8 mouse cellular contexts compared by ENCODE assay signal in the genomic region with DNA sequence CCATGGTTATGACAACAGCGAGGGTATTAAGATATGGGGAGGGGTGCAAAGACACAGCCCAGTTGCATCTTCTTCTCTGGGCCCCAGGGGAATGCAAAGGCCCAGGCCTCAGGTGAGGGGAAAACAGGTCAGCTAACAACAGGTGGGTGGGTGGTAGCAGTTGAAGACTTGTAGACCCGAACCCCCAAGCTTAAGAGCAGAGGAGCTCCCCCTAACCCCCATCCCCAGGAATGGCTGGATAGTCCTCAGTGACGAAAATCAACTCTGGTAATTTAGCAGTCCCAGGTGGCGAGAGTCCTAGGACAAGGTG. TPM values are rescaled to one million over a fixed set of nuclear protein-coding genes. Genes with fewer than 3 reads are reported as not detected.
DNase-seq lines count a peak whose midpoint lies in the region; ATAC-seq and TF ChIP-seq lines count a peak whose summit lies in the region.

No protein-coding gene starts in this region.

- no peaks in the 10 kb centered on the region for H3K9me3 ChIP-seq in kidney, embryonic 14.5 days (ENCODE audit: control insufficient read depth, low read length)
- H3K9me3 ChIP-seq in forebrain, embryonic 10.5 days, result no peaks in the 10 kb centered on the region
- H3K9me3 ChIP-seq in intestine, embryonic 14.5 days (ENCODE audit: control insufficient read depth, low read length), result no peaks in the 10 kb centered on the region
- no peaks in the 10 kb centered on the region for H3K9me3 ChIP-seq in midbrain, postnatal 0 days (ENCODE audit: low read length)

- peak overlapping the region; percentile 79 for H3K4me2 ChIP-seq in kidney, embryonic 14.5 days (replicated peaks; ENCODE audit: low read depth, low read length)
- peak overlapping the region; percentile 60 for H3K4me2 ChIP-seq in intestine, embryonic 14.5 days (ENCODE audit: low read length)
- H3K4me2 ChIP-seq in midbrain, postnatal 0 days (ENCODE audit: low read depth, low read length, poor library complexity, severe bottlenecking), result peak overlapping the region; percentile 54

- TF ChIP-seq CTCF in midbrain, postnatal 0 days (IDR thresholded peaks at IDR 0.05), result no peak

- intact Hi-C loops in left cerebral cortex, postnatal 36 days (cut with DNase I), result loop anchor here (5.0 to 10.0 kb wide), 2 partner anchors 36 to 1016 kb away; no protein-coding TSS in a partner anchor

- no peaks in the 10 kb centered on the region for H3K36me3 ChIP-seq in kidney, embryonic 14.5 days (ENCODE audit: control insufficient read depth, insufficient read depth, low read length)
- H3K36me3 ChIP-seq in forebrain, embryonic 10.5 days (replicated peaks), result no peaks in the 10 kb centered on the region
- no peaks in the 10 kb centered on the region for H3K36me3 ChIP-seq in intestine, embryonic 14.5 days (ENCODE audit: control insufficient read depth, insufficient read depth, low read length)
- no peaks in the 10 kb centered on the region for H3K36me3 ChIP-seq in midbrain, postnatal 0 days (ENCODE audit: insufficient read depth, low read length)

- H3K4me1 ChIP-seq in kidney, embryonic 14.5 days (ENCODE audit: control insufficient read depth, insufficient read depth, low read length), result peaks cover 14% of the 10 kb centered on the region
- peaks cover 72% of the 10 kb centered on the region for H3K4me1 ChIP-seq in forebrain, embryonic 10.5 days
- H3K4me1 ChIP-seq in intestine, embryonic 14.5 days (replicated peaks; ENCODE audit: control insufficient read depth, insufficient read depth, low read length), result peaks cover 9% of the 10 kb centered on the region; the same call in 1 of the 2 replicates
- no peaks in the 10 kb centered on the region for H3K4me1 ChIP-seq in midbrain, postnatal 0 days (ENCODE audit: insufficient read depth, low read length)

- no peak for ATAC-seq in kidney, embryonic 14.5 days (ENCODE audit: low FRiP score, low TSS enrichment)
- no peak for ATAC-seq in intestine, embryonic 14.5 days (replicated peaks; ENCODE audit: low FRiP score, low TSS enrichment, low read depth)
- no peak for ATAC-seq in midbrain, postnatal 0 days (ENCODE audit: low FRiP score)
- no peak for ATAC-seq in activated CD4-positive, CD25-positive, alpha-beta regulatory T cell, adult 4 months

- peaks cover 3% of the 10 kb centered on the region for H3K27me3 ChIP-seq in kidney, embryonic 14.5 days (ENCODE audit: control insufficient read depth, insufficient read depth, low read length)
- H3K27me3 ChIP-seq in forebrain, embryonic 10.5 days (ENCODE audit: poor library complexity, severe bottlenecking), result peaks cover 99% of the 10 kb centered on the region
- H3K27me3 ChIP-seq in intestine, embryonic 14.5 days (replicated peaks; ENCODE audit: control insufficient read depth, insufficient read depth, low read length), result peaks cover 17% of the 10 kb centered on the region
- H3K27me3 ChIP-seq in midbrain, postnatal 0 days (ENCODE audit: insufficient read depth, low read length), result peaks cover 49% of the 10 kb centered on the region

- WGBS in kidney, embryonic 14.5 days, result 22% methylated on average over 4 of the region's 4 CpGs
- 9% methylated on average over 4 of the region's 4 CpGs for WGBS in forebrain, embryonic 10.5 days
- 46% methylated on average over 4 of the region's 4 CpGs for WGBS in intestine, embryonic 14.5 days
- WGBS in midbrain, postnatal 0 days, result 14% methylated on average over 4 of the region's 4 CpGs

- peak overlapping the region; percentile 97 for H3K27ac ChIP-seq in kidney, embryonic 14.5 days (ENCODE audit: low read depth, low read length)
- peak overlapping the region; percentile 98 for H3K27ac ChIP-seq in forebrain, embryonic 10.5 days
- peak overlapping the region; percentile 57; the same call in 1 of the 2 replicates for H3K27ac ChIP-seq in intestine, embryonic 14.5 days (ENCODE audit: low read depth)
- peak overlapping the region; percentile 70 for H3K27ac ChIP-seq in midbrain, postnatal 0 days (ENCODE audit: low read depth, low read length)

- DNase-seq in kidney, adult 9 months, result no peak
- no peak for DNase-seq in forebrain, embryonic 10.5 days (ENCODE audit: extremely low spot score, low spot score)
- no peak for DNase-seq in intestine, embryonic 14.5 days (ENCODE audit: low spot score)
- no peak for DNase-seq in midbrain, postnatal 0 days (ENCODE audit: low spot score)
- DNase-seq in left cerebral cortex, postnatal 36 days (ENCODE audit: low spot score in 2 of 2), result no peak
- no peak for DNase-seq in cerebellum, adult 18-20 months

- H3K4me3 ChIP-seq in kidney, embryonic 14.5 days (ENCODE audit: low read length), result peak overlapping the region; percentile 96
- peak overlapping the region; percentile 84 for H3K4me3 ChIP-seq in forebrain, embryonic 10.5 days
- H3K4me3 ChIP-seq in intestine, embryonic 14.5 days (ENCODE audit: low read depth, low read length), result peak overlapping the region; percentile 36
- peak overlapping the region; percentile 28; the same call in 1 of the 2 replicates for H3K4me3 ChIP-seq in midbrain, postnatal 0 days (ENCODE audit: low read depth, low read length)

- peak overlapping the region; percentile 100 for H3K9ac ChIP-seq in kidney, embryonic 14.5 days (ENCODE audit: low read depth, low read length)
- H3K9ac ChIP-seq in intestine, embryonic 14.5 days (ENCODE audit: low read length), result peak overlapping the region; percentile 44; the same call in 1 of the 2 replicates
- no peak overlapping the region for H3K9ac ChIP-seq in midbrain, postnatal 0 days (replicated peaks; ENCODE audit: low read length, poor library complexity, severe bottlenecking)

RNA-seq across cellular contexts. Expression of gene Nr2f2, which starts 2.2 kb away (rescaled TPM):
- polyA plus RNA-seq in kidney, embryonic 14.5 days (2014; fragmentation: Nextera tagmentation; extraction: Ambion mirVana), result 310 and 320 TPM in 2 replicates
- 82.3 and 82.7 TPM in 2 replicates for polyA plus RNA-seq in forebrain, embryonic 10.5 days (2016; fragmentation: Nextera tagmentation; extraction: Ambion mirVana)
- 53.7 and 56.9 TPM in 2 replicates for polyA plus RNA-seq in intestine, embryonic 14.5 days (2014; fragmentation: Nextera tagmentation; extraction: Ambion mirVana)
- total RNA-seq in midbrain, postnatal 0 days (2014; rRNA removed), result 38.9 and 43.2 TPM in 2 replicates
- polyA plus RNA-seq in midbrain, postnatal 0 days (2015; fragmentation: Nextera tagmentation; extraction: Ambion mirVana), result 65.4 and 81.6 TPM in 2 replicates
- 10 to 100 TPM; 24.8 to 41.3 TPM for total RNA-seq in left cerebral cortex, postnatal 36 days (2021)
- polyA plus RNA-seq in activated CD4-positive, CD25-positive, alpha-beta regulatory T cell, adult 4 months (2017; shearing (Covaris generic)), result not detected

Comparison
In these comparisons a context has a peak if more than half of its experiments do, and no peak if none do; other contexts are left out.
1. H3K4me3 ChIP-seq: peak in every context shown above with its lines; median percentile 96 in kidney, embryonic 14.5 days; 84 in forebrain, embryonic 10.5 days; 36 in intestine, embryonic 14.5 days; 28 in midbrain, postnatal 0 days.
2. RNA of gene Nr2f2, which starts 2.2 kb away (polyA plus RNA-seq): 310 to 320 TPM in kidney, embryonic 14.5 days, 82.3 to 82.7 TPM in forebrain, embryonic 10.5 days, 65.4 to 81.6 TPM in midbrain, postnatal 0 days and 53.7 to 56.9 TPM in intestine, embryonic 14.5 days; not detected in activated CD4-positive, CD25-positive, alpha-beta regulatory T cell, adult 4 months; every median in the first group is over 10 times any median in the second.
3. Peak in every context shown above with its lines, with median percentiles within 50 percentile points of each other: H3K27ac ChIP-seq and H3K4me2 ChIP-seq.